20 mouse cellular contexts compared by ENCODE assay signal in the genomic region with DNA sequence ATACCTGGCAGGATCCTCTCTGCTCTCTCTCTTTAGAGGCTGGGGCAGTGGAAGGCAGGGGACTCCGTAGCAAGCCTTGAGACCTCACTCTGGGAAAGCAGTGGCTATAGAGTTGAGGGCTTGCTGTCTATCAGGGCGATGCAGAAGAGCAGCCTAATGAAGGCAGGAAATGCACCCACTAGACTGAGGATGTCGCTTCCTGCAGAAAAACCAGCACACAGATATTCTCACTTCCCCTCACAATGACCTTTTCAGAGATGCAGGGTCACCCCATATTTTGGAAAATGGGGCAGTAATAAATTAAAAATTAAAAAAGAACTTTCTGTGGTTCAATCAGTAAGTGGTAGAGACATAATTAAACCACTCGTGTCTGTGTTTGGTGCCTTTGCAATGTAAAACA. TPM values are rescaled to one million over a fixed set of nuclear protein-coding genes. Genes with fewer than 3 reads are reported as not detected.
A peak's percentile ranks its signal among the peaks of the same experiment; 100 is the strongest.
DNase-seq lines count a peak whose midpoint lies in the region; ATAC-seq and TF ChIP-seq lines count a peak whose summit lies in the region.
"Had no signal": no experiment of that assay in that cellular context is flagged by ENCODE, and none has a peak within 500 bp of the region (broad histone marks: within the 10 kb centered on the region; RNA-seq: fewer than 3 reads in every experiment).

No protein-coding gene starts in this region.

- TF ChIP-seq EP300 in stomach, postnatal 0 days (optimal IDR thresholded peaks at IDR 0.05): no peak

- 0 out of 2 replicates have a peak overlapping the region, but pooled peaks have one; percentile 28 for H3K4me3 ChIP-seq in spleen, adult 2 months (ENCODE audit: extremely low read depth, insufficient read depth, insufficient read length)
- no peak overlapping the region for H3K4me3 ChIP-seq in liver, embryonic 11.5 days (ENCODE audit: low read depth, low read length)
- H3K4me3 ChIP-seq in stomach, postnatal 0 days (ENCODE audit: low read depth, low read length): no peak overlapping the region
- H3K4me3 ChIP-seq: limb, embryonic 12.5 days; midbrain, embryonic 12.5 days; stomach, embryonic 15.5 days had no signal

- WGBS in spleen, adult 2 months: 10% methylated on average over 4 of the region's 4 CpGs
- WGBS in liver, embryonic 11.5 days: 37% methylated on average over 4 of the region's 4 CpGs
- WGBS in stomach, postnatal 0 days: 76% methylated on average over 4 of the region's 4 CpGs

- DNase-seq in heart, adult 11 months: peak; percentile 74
- no peak for DNase-seq in heart, postnatal 14 days
- DNase-seq in spleen, adult 2 months (ENCODE audit: low read depth in 1 of 2, low spot score in 2 of 2): no peak
- no peak for DNase-seq in spleen, postnatal 14 days (ENCODE audit: low spot score in 2 of 2)
- DNase-seq in liver, embryonic 11.5 days (ENCODE audit: low spot score): no peak
- no peak for DNase-seq in urinary bladder, postnatal 25 days (ENCODE audit: low spot score)
- no peak for DNase-seq in stomach, postnatal 0 days (ENCODE audit: low spot score)
- no peak for DNase-seq in left cerebral cortex, postnatal 10 days (ENCODE audit: extremely low spot score in 1 of 2, low spot score in 2 of 2)
- DNase-seq: adrenal gland, postnatal 14 days; cerebellum, postnatal 25 days; forebrain, postnatal 0 days; gastrocnemius, postnatal 14 days; kidney, postnatal 14 days; lung, postnatal 14 days; right cerebral cortex, postnatal 25 days; thymus, postnatal 36 days had no signal

- H3K4me1 ChIP-seq in spleen, adult 2 months (ENCODE audit: control insufficient read depth, insufficient read depth, insufficient read length): peaks cover 31% of the 10 kb centered on the region; the same call in 1 of the 2 replicates
- H3K4me1 ChIP-seq in liver, embryonic 11.5 days (replicated peaks; ENCODE audit: control insufficient read depth, insufficient read depth, low read length): peaks cover 64% of the 10 kb centered on the region
- H3K4me1 ChIP-seq in stomach, postnatal 0 days (replicated peaks; ENCODE audit: control insufficient read depth, insufficient read depth): 0 out of 2 replicates have a peak, but pooled peaks cover 2% of the 10 kb centered on the region

- H3K27me3 ChIP-seq in spleen, adult 2 months (ENCODE audit: control insufficient read depth, insufficient read depth, low read length): 0 out of 2 replicates have a peak, but pooled peaks cover 2% of the 10 kb centered on the region
- no peaks in the 10 kb centered on the region for H3K27me3 ChIP-seq in liver, embryonic 11.5 days (replicated peaks; ENCODE audit: control insufficient read depth, insufficient read depth, low read length)
- H3K27me3 ChIP-seq in stomach, postnatal 0 days (ENCODE audit: control insufficient read depth, insufficient read depth, low read length): no peaks in the 10 kb centered on the region
- H3K27me3 ChIP-seq: limb, embryonic 12.5 days; stomach, embryonic 15.5 days had no signal

- H3K27ac ChIP-seq in spleen, adult 2 months (ENCODE audit: insufficient read depth, low read length): peak overlapping the region; percentile 54; the same call in 1 of the 2 replicates
- peak overlapping the region; percentile 0; the same call in 1 of the 2 replicates for H3K27ac ChIP-seq in liver, embryonic 11.5 days (ENCODE audit: low read depth, low read length)
- no peak overlapping the region for H3K27ac ChIP-seq in stomach, postnatal 0 days (replicated peaks)
- H3K27ac ChIP-seq: midbrain, embryonic 12.5 days; stomach, embryonic 15.5 days had no signal

- no peaks in the 10 kb centered on the region for H3K9me3 ChIP-seq in liver, embryonic 11.5 days (ENCODE audit: control insufficient read depth, low read length)
- no peaks in the 10 kb centered on the region for H3K9me3 ChIP-seq in stomach, postnatal 0 days (ENCODE audit: control insufficient read depth, low read length)
- H3K9me3 ChIP-seq: limb, embryonic 12.5 days; midbrain, embryonic 12.5 days; stomach, embryonic 15.5 days had no signal

- no peak for TF ChIP-seq POLR2A in spleen, adult 2 months (IDR thresholded peaks at IDR 0.05; ENCODE audit: low read depth, low read length)

- TF ChIP-seq CTCF in spleen, adult 2 months (IDR thresholded peaks at IDR 0.05; ENCODE audit: extremely low read depth, insufficient read depth, insufficient read length, insufficient replicate concordance): no peak
- TF ChIP-seq CTCF in stomach, postnatal 0 days (IDR thresholded peaks at IDR 0.05; ENCODE audit: low read depth): no peak

- no peaks in the 10 kb centered on the region for H3K36me3 ChIP-seq in spleen, adult 2 months (ENCODE audit: control insufficient read depth, insufficient read depth, low read length)
- no peaks in the 10 kb centered on the region for H3K36me3 ChIP-seq in liver, embryonic 11.5 days (ENCODE audit: control insufficient read depth, insufficient read depth, low read length)
- H3K36me3 ChIP-seq in stomach, postnatal 0 days (ENCODE audit: control insufficient read depth, insufficient read depth, low read length): no peaks in the 10 kb centered on the region
- H3K36me3 ChIP-seq: limb, embryonic 12.5 days; midbrain, embryonic 12.5 days; stomach, embryonic 15.5 days had no signal

- intact Hi-C loops in heart, postnatal 14 days (cut with DNase I): loop anchor here (5.0 kb wide), 1 partner anchor 34 kb away; no protein-coding TSS in a partner anchor
- intact Hi-C loops in left cerebral cortex, postnatal 10 days (cut with DNase I): no loop called here

- no peak overlapping the region; the same call in 1 of the 2 replicates for H3K9ac ChIP-seq in liver, embryonic 11.5 days (ENCODE audit: low read depth, low read length)
- no peak overlapping the region for H3K9ac ChIP-seq in stomach, postnatal 0 days (ENCODE audit: low read length)
- H3K9ac ChIP-seq: forebrain, postnatal 0 days; limb, embryonic 12.5 days; midbrain, embryonic 12.5 days; stomach, embryonic 15.5 days had no signal

- ATAC-seq in liver, embryonic 11.5 days (replicated peaks; ENCODE audit: low FRiP score): no peak
- ATAC-seq in stomach, postnatal 0 days (ENCODE audit: low FRiP score, low TSS enrichment): no peak
- ATAC-seq: forebrain, postnatal 0 days; intestine, embryonic 16.5 days had no signal

- peak overlapping the region; percentile 90 for H3K4me2 ChIP-seq in liver, embryonic 11.5 days
- H3K4me2 ChIP-seq in stomach, postnatal 0 days (replicated peaks; ENCODE audit: low read depth): no peak overlapping the region
- H3K4me2 ChIP-seq: limb, embryonic 12.5 days; midbrain, embryonic 12.5 days; stomach, embryonic 15.5 days had no signal

RNA-seq across cellular contexts. Expression of gene St6galnac3, which starts 4.1 kb away (rescaled TPM):
- 10 to 100 TPM in 1 of 2 experiments, 1 to 10 TPM in 1; 9.9 to 12.6 TPM for total RNA-seq in heart, postnatal 14 days (2021)
- polyA plus RNA-seq in spleen, adult 2 months (2012; rRNA removed): 2.0 and 3.0 TPM in 2 replicates
- 21.8 and 27.2 TPM in 2 replicates for polyA plus RNA-seq in liver, embryonic 11.5 days (2014; fragmentation: Nextera tagmentation; extraction: Ambion mirVana)
- polyA plus RNA-seq in stomach, postnatal 0 days (2015; fragmentation: Nextera tagmentation; extraction: Ambion mirVana): 4.5 and 6.2 TPM in 2 replicates
- total RNA-seq in left cerebral cortex, postnatal 10 days (2021): 10 to 100 TPM; 10.7 to 12.7 TPM
